Mouse (Mus musculus): Measurements from ENCODE around the gene Tbc1d1. TPM values are rescaled to one million over a fixed set of nuclear protein-coding genes. Genes with fewer than 3 reads are reported as not detected.

Gene Tbc1d1
- polyA plus RNA-seq, 1 experiment from 2014 or later: 31.7 TPM

GRCm38 (mm10) chr5:64290061-64290345 is 133.9 kb downstream of the Tbc1d1 start:
- 0 out of 2 replicates have a peak, but pooled peaks cover 5% of the 10 kb centered on the region for H3K36me3 ChIP-seq (ENCODE audit: control insufficient read depth, insufficient read depth, low read length)
- no peak for ATAC-seq (ENCODE audit: insufficient read depth, low FRiP score)
- peak overlapping the region; percentile 36; the same call in 1 of the 2 replicates for H3K27ac ChIP-seq (ENCODE audit: low read length)
- no peaks in the 10 kb centered on the region for H3K9me3 ChIP-seq (replicated peaks; ENCODE audit: control insufficient read depth, low read length)
- no peaks in the 10 kb centered on the region for H3K27me3 ChIP-seq (ENCODE audit: control insufficient read depth, insufficient read depth, low read length)
- H3K9ac ChIP-seq (ENCODE audit: low read length): 0 out of 2 replicates have a peak overlapping the region, but pooled peaks have one; percentile 12
- H3K4me3 ChIP-seq (replicated peaks; ENCODE audit: low read length): no peak overlapping the region
- H3K4me2 ChIP-seq (ENCODE audit: low read depth, low read length): no peak overlapping the region
- H3K4me1 ChIP-seq (ENCODE audit: control insufficient read depth, insufficient read depth, low read length): peaks cover 32% of the 10 kb centered on the region
- 46% methylated on average over 4 of the region's 4 CpGs for WGBS

- 69% methylated on average over 5 of the region's 5 CpGs for WGBS
These were observed 135.6 kb downstream of the Tbc1d1 start for GRCm38 (mm10) chr5:64291657-64292056.

GRCm38 (mm10) chr5:64295621-64296020 is 139.5 kb downstream of the Tbc1d1 start:
- H3K27me3 ChIP-seq (ENCODE audit: control insufficient read depth, insufficient read depth, low read length): no peaks in the 10 kb centered on the region
- H3K36me3 ChIP-seq (ENCODE audit: control insufficient read depth, insufficient read depth, low read length): no peaks in the 10 kb centered on the region
- H3K27ac ChIP-seq (ENCODE audit: low read length): no peak overlapping the region
- H3K9me3 ChIP-seq (replicated peaks; ENCODE audit: control insufficient read depth, low read length): no peaks in the 10 kb centered on the region
- H3K4me3 ChIP-seq (replicated peaks; ENCODE audit: low read length): no peak overlapping the region
- no peak overlapping the region for H3K9ac ChIP-seq (ENCODE audit: low read length)
- H3K4me1 ChIP-seq (ENCODE audit: control insufficient read depth, insufficient read depth, low read length): peaks cover 39% of the 10 kb centered on the region
- no peak for ATAC-seq (ENCODE audit: insufficient read depth, low FRiP score)
- H3K4me2 ChIP-seq (ENCODE audit: low read depth, low read length): no peak overlapping the region

More at GRCm38 (mm10) chr5:64291657-64292056, 135.6 kb downstream of the Tbc1d1 start:
- ATAC-seq (ENCODE audit: insufficient read depth, low FRiP score): no peak
- Histone ChIP-seq H3K4me2 (ENCODE audit: low read depth, low read length) (no peak overlapping the region), H3K9me3 (replicated peaks; ENCODE audit: control insufficient read depth, low read length) (no peaks in the 10 kb centered on the region), H3K27me3 (ENCODE audit: control insufficient read depth, insufficient read depth, low read length) (no peaks in the 10 kb centered on the region), H3K4me3 (replicated peaks; ENCODE audit: low read length) (no peak overlapping the region), H3K27ac (ENCODE audit: low read length) (peak overlapping the region; percentile 48), H3K36me3 (ENCODE audit: control insufficient read depth, insufficient read depth, low read length) (no peaks in the 10 kb centered on the region), H3K4me1 (ENCODE audit: control insufficient read depth, insufficient read depth, low read length) (peaks cover 37% of the 10 kb centered on the region), H3K9ac (ENCODE audit: low read length) (peak overlapping the region; percentile 21)

GRCm38 (mm10) chr5:64296328-64296727 is 140.2 kb downstream of the Tbc1d1 start:
- Histone ChIP-seq H3K9ac (ENCODE audit: low read length) (no peak overlapping the region), H3K27ac (ENCODE audit: low read length) (peak overlapping the region; percentile 68; the same call in 1 of the 2 replicates), H3K4me2 (ENCODE audit: low read depth, low read length) (no peak overlapping the region), H3K9me3 (replicated peaks; ENCODE audit: control insufficient read depth, low read length) (no peaks in the 10 kb centered on the region), H3K36me3 (ENCODE audit: control insufficient read depth, insufficient read depth, low read length) (no peaks in the 10 kb centered on the region), H3K27me3 (ENCODE audit: control insufficient read depth, insufficient read depth, low read length) (no peaks in the 10 kb centered on the region), H3K4me3 (replicated peaks; ENCODE audit: low read length) (no peak overlapping the region), H3K4me1 (ENCODE audit: control insufficient read depth, insufficient read depth, low read length) (peaks cover 37% of the 10 kb centered on the region)
- ATAC-seq (ENCODE audit: insufficient read depth, low FRiP score): no peak
- 81% methylated on average over 7 of the region's 7 CpGs for WGBS

- no peaks in the 10 kb centered on the region for H3K27me3 ChIP-seq (ENCODE audit: control insufficient read depth, insufficient read depth, low read length)
- WGBS: 63% methylated on average over 4 of the region's 4 CpGs
- no peak; the same call in 1 of the 2 replicates for ATAC-seq (ENCODE audit: insufficient read depth, low FRiP score)
- H3K36me3 ChIP-seq (ENCODE audit: control insufficient read depth, insufficient read depth, low read length): no peaks in the 10 kb centered on the region
- no peaks in the 10 kb centered on the region for H3K9me3 ChIP-seq (replicated peaks; ENCODE audit: control insufficient read depth, low read length)
- H3K27ac ChIP-seq (ENCODE audit: low read length): peak overlapping the region; percentile 68; the same call in 1 of the 2 replicates
- peaks cover 34% of the 10 kb centered on the region for H3K4me1 ChIP-seq (ENCODE audit: control insufficient read depth, insufficient read depth, low read length)
- no peak overlapping the region for H3K4me3 ChIP-seq (replicated peaks; ENCODE audit: low read length)
- no peak overlapping the region for H3K9ac ChIP-seq (ENCODE audit: low read length)
- H3K4me2 ChIP-seq (ENCODE audit: low read depth, low read length): no peak overlapping the region
These were observed 141.0 kb downstream of the Tbc1d1 start for GRCm38 (mm10) chr5:64297100-64297499.

GRCm38 (mm10) chr5:64298331-64299036 is 142.4 kb downstream of the Tbc1d1 start:
- no peaks in the 10 kb centered on the region for H3K36me3 ChIP-seq (ENCODE audit: control insufficient read depth, insufficient read depth, low read length)
- ATAC-seq (ENCODE audit: insufficient read depth, low FRiP score): peak; percentile 49; the same call in 1 of the 2 replicates

GRCm38 (mm10) chr5:64299508-64300324 is 143.6 kb downstream of the Tbc1d1 start:
- peak overlapping the region; percentile 36; the same call in 1 of the 2 replicates for H3K9ac ChIP-seq (ENCODE audit: low read length)
- H3K4me2 ChIP-seq (ENCODE audit: low read depth, low read length): no peak overlapping the region
- H3K4me3 ChIP-seq (replicated peaks; ENCODE audit: low read length): no peak overlapping the region
- ATAC-seq (ENCODE audit: insufficient read depth, low FRiP score): peak; percentile 68
- peaks cover 29% of the 10 kb centered on the region for H3K4me1 ChIP-seq (ENCODE audit: control insufficient read depth, insufficient read depth, low read length)
- no peaks in the 10 kb centered on the region for H3K36me3 ChIP-seq (ENCODE audit: control insufficient read depth, insufficient read depth, low read length)
- WGBS: 48% methylated on average over 7 of the region's 7 CpGs
- H3K27me3 ChIP-seq (ENCODE audit: control insufficient read depth, insufficient read depth, low read length): no peaks in the 10 kb centered on the region
- peak overlapping the region; percentile 87 for H3K27ac ChIP-seq (ENCODE audit: low read length)
- H3K9me3 ChIP-seq (replicated peaks; ENCODE audit: control insufficient read depth, low read length): no peaks in the 10 kb centered on the region

More at GRCm38 (mm10) chr5:64298331-64299036, 142.4 kb downstream of the Tbc1d1 start:
- Histone ChIP-seq H3K4me3 (replicated peaks; ENCODE audit: low read length) (no peak overlapping the region), H3K4me2 (ENCODE audit: low read depth, low read length) (no peak overlapping the region), H3K4me1 (ENCODE audit: control insufficient read depth, insufficient read depth, low read length) (peaks cover 30% of the 10 kb centered on the region), H3K27me3 (ENCODE audit: control insufficient read depth, insufficient read depth, low read length) (no peaks in the 10 kb centered on the region), H3K9ac (ENCODE audit: low read length) (peak overlapping the region; percentile 40; the same call in 1 of the 2 replicates), H3K27ac (ENCODE audit: low read length) (peak overlapping the region; percentile 66), H3K9me3 (replicated peaks; ENCODE audit: control insufficient read depth, low read length) (no peaks in the 10 kb centered on the region)
- WGBS: 46% methylated on average over 20 of the region's 20 CpGs

GRCm38 (mm10) chr5:64301246-64301645 is 145.1 kb downstream of the Tbc1d1 start:
- Histone ChIP-seq H3K27ac (ENCODE audit: low read length) (no peak overlapping the region), H3K9ac (ENCODE audit: low read length) (no peak overlapping the region), H3K36me3 (ENCODE audit: control insufficient read depth, insufficient read depth, low read length) (peaks cover 7% of the 10 kb centered on the region), H3K4me2 (ENCODE audit: low read depth, low read length) (no peak overlapping the region), H3K4me3 (replicated peaks; ENCODE audit: low read length) (no peak overlapping the region), H3K4me1 (ENCODE audit: control insufficient read depth, insufficient read depth, low read length) (peaks cover 29% of the 10 kb centered on the region), H3K9me3 (replicated peaks; ENCODE audit: control insufficient read depth, low read length) (no peaks in the 10 kb centered on the region), H3K27me3 (ENCODE audit: control insufficient read depth, insufficient read depth, low read length) (no peaks in the 10 kb centered on the region)
- WGBS: 71% methylated on average over 4 of the region's 4 CpGs
- no peak for ATAC-seq (ENCODE audit: insufficient read depth, low FRiP score)

GRCm38 (mm10) chr5:64307289-64307688 is 151.2 kb downstream of the Tbc1d1 start:
- peaks cover 14% of the 10 kb centered on the region for H3K36me3 ChIP-seq (ENCODE audit: control insufficient read depth, insufficient read depth, low read length)
- H3K4me1 ChIP-seq (ENCODE audit: control insufficient read depth, insufficient read depth, low read length): peaks cover under 1% of the 10 kb centered on the region; the same call in 1 of the 2 replicates
- no peak for ATAC-seq (ENCODE audit: insufficient read depth, low FRiP score)
- H3K9me3 ChIP-seq (replicated peaks; ENCODE audit: control insufficient read depth, low read length): no peaks in the 10 kb centered on the region
- no peaks in the 10 kb centered on the region for H3K27me3 ChIP-seq (ENCODE audit: control insufficient read depth, insufficient read depth, low read length)
- WGBS: 93% methylated on average over 2 of the region's 2 CpGs
- no peak overlapping the region for H3K4me2 ChIP-seq (ENCODE audit: low read depth, low read length)
- H3K9ac ChIP-seq (ENCODE audit: low read length): no peak overlapping the region
- H3K27ac ChIP-seq (ENCODE audit: low read length): no peak overlapping the region
- H3K4me3 ChIP-seq (replicated peaks; ENCODE audit: low read length): no peak overlapping the region

All from stomach, embryonic 16.5 days (tissue).